Mouse (Mus musculus): Measurements from ENCODE around the gene Osgep. TPM values are rescaled to one million over a fixed set of nuclear protein-coding genes. Genes with fewer than 3 reads are reported as not detected.
"Not testable (repeated sequence)": the region's sequence is repeated elsewhere in the genome, so short reads cannot be mapped to it uniquely, and the experiment has no call there.

The Osgep gene
- polyA plus RNA-seq, 1 experiment from 2014 or later, result 172 TPM

DNA sequence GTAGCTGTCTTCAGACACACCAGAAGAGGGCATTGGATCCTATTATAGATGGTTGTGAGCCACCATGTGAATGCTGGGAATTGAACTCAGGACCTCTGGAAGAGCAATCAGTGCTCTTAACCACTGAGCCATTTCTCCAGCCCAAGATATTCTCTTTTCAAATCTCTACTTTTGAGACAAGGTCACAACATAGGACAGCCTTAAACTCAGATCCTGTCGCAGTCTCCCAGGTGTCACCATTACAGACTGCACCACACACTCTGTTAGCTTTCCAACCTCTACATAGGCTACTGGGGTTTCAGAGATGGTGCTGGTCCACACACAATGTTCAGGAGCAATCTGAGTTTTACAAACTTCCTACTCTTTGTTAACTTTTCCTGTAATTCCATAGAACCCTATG, 1.3 kb downstream of the Osgep start:
- WGBS, result 77% methylated on average over 1 of the region's 1 CpGs
- not testable (repeated sequence) for DNase-seq (ENCODE audit: low spot score); H3K9me3 ChIP-seq (ENCODE audit: control insufficient read depth, low read length); H3K27ac ChIP-seq (ENCODE audit: low read depth, low read length); H3K4me1 ChIP-seq (ENCODE audit: control insufficient read depth, insufficient read depth, low read length); H3K27me3 ChIP-seq (ENCODE audit: control insufficient read depth, insufficient read depth, low read length); ATAC-seq (ENCODE audit: insufficient read depth, low FRiP score, low TSS enrichment)
- Histone ChIP-seq H3K9ac (ENCODE audit: low read length) (peak overlapping the region; percentile 10; the same call in 1 of the 2 replicates), H3K4me3 (ENCODE audit: low read depth, low read length) (peak overlapping the region; percentile 84), H3K36me3 (ENCODE audit: control insufficient read depth, insufficient read depth, low read length) (peaks cover 13% of the 10 kb centered on the region), H3K4me2 (ENCODE audit: low read depth) (peak overlapping the region; percentile 77)

DNA sequence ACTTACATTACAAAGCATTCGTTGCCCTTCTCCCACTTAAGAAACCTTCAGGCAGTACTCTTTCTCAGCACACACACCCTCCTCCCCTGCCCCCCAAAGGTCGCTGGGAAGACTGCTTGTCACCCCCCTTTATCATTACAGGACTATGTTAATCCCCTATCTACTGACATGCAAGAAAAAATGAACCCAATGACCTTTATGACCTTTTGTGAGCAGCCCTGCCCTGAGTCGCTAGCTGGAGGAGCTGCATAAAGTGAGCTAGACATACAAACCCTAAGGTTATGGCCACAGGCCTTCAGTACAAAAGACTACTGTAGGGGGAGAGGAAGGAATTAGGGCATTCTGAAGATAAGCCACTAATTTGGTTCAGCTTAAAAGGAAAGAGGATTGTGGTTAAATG, 13.3 kb downstream of the Osgep start:
- Histone ChIP-seq H3K36me3 (ENCODE audit: control insufficient read depth, insufficient read depth, low read length) (peaks cover 3% of the 10 kb centered on the region), H3K4me2 (ENCODE audit: low read depth) (no peak overlapping the region), H3K4me3 (ENCODE audit: low read depth, low read length) (no peak overlapping the region), H3K9ac (ENCODE audit: low read length) (no peak overlapping the region), H3K27me3 (ENCODE audit: control insufficient read depth, insufficient read depth, low read length) (no peaks in the 10 kb centered on the region), H3K9me3 (ENCODE audit: control insufficient read depth, low read length) (no peaks in the 10 kb centered on the region), H3K4me1 (ENCODE audit: control insufficient read depth, insufficient read depth, low read length) (no peaks in the 10 kb centered on the region), H3K27ac (ENCODE audit: low read depth, low read length) (no peak overlapping the region)
- DNase-seq (ENCODE audit: low spot score), result no peak
- ATAC-seq (ENCODE audit: insufficient read depth, low FRiP score, low TSS enrichment), result no peak
- WGBS, result 64% methylated on average over 3 of the region's 3 CpGs

DNA sequence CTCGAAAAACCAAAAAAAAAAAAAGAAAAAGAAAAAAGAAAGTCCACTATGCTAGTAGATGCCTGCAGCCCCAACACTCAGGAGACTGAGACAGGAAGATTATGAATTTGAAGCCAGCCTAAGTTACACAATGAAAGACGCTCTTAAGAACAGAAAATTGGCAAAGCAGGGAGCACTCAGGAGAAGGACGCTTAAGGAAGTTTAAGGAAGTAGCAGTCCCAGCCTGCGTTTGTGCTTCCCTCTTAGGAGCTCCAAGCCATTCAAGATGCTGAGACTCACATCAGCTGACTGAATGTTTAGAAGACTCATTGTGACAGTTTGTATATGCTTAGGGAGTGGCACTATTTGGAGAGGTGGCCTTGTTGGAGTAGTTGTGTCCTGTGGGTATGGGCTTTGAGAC, 16.6 kb downstream of the Osgep start:
- 74% methylated on average over 4 of the region's 4 CpGs for WGBS
- Histone ChIP-seq H3K4me3 (ENCODE audit: low read depth, low read length) (no peak overlapping the region), H3K9ac (ENCODE audit: low read length) (no peak overlapping the region), H3K36me3 (ENCODE audit: control insufficient read depth, insufficient read depth, low read length) (peaks cover 2% of the 10 kb centered on the region; the same call in 1 of the 2 replicates), H3K4me1 (ENCODE audit: control insufficient read depth, insufficient read depth, low read length) (no peaks in the 10 kb centered on the region), H3K4me2 (ENCODE audit: low read depth) (no peak overlapping the region), H3K27ac (ENCODE audit: low read depth, low read length) (no peak overlapping the region), H3K27me3 (ENCODE audit: control insufficient read depth, insufficient read depth, low read length) (no peaks in the 10 kb centered on the region), H3K9me3 (ENCODE audit: control insufficient read depth, low read length) (no peaks in the 10 kb centered on the region)
- no peak for DNase-seq (ENCODE audit: low spot score)
- no peak for ATAC-seq (ENCODE audit: insufficient read depth, low FRiP score, low TSS enrichment)

DNA sequence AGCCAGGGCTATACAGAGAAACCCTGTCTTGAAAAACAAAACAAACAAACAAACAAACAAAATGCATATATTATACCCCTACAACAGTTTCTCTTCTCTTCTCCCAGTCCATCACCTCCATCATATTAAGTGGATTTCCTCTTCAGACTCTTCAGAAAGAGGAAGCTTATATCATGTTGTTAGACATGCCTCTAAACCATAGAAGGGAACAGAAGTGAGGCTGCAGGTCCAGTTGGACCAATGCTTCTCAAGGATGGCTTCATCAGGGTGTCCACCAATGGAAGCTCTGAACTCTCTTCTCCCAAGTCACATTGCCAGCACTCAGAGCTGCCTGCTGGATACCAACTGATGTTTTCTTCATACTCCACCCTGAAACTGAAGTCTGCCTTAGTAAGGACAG, 19.4 kb downstream of the Osgep start:
- H3K9ac ChIP-seq (ENCODE audit: low read length); H3K9me3 ChIP-seq (ENCODE audit: control insufficient read depth, low read length); ATAC-seq (ENCODE audit: insufficient read depth, low FRiP score, low TSS enrichment); H3K4me1 ChIP-seq (ENCODE audit: control insufficient read depth, insufficient read depth, low read length); H3K36me3 ChIP-seq (ENCODE audit: control insufficient read depth, insufficient read depth, low read length); DNase-seq (ENCODE audit: low spot score); H3K4me3 ChIP-seq (ENCODE audit: low read depth, low read length); H3K4me2 ChIP-seq (ENCODE audit: low read depth); H3K27me3 ChIP-seq (ENCODE audit: control insufficient read depth, insufficient read depth, low read length); H3K27ac ChIP-seq (ENCODE audit: low read depth, low read length): not testable (repeated sequence)

DNA sequence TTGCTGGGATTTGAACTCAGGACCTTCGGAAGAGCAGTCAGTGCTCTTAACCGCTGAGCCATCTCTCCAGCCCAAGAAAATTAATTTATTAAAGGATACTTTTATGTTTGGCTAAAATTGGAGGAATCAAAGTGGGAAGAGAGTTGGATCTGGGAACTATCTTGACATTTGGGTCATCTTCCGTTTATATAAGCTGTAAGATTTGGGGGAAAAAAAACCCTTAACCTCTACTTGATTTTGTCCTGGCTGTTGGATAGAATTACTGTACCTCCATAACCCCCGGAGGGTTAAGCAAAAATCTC, 19.9 kb downstream of the Osgep start:
- DNase-seq (ENCODE audit: low spot score) (no peak), ATAC-seq (ENCODE audit: insufficient read depth, low FRiP score, low TSS enrichment) (no peak)
- no peak overlapping the region for H3K4me2 ChIP-seq (ENCODE audit: low read depth)
- H3K9ac ChIP-seq (ENCODE audit: low read length), result no peak overlapping the region
- H3K27me3 ChIP-seq (ENCODE audit: control insufficient read depth, insufficient read depth, low read length), result no peaks in the 10 kb centered on the region
- H3K4me1 ChIP-seq (ENCODE audit: control insufficient read depth, insufficient read depth, low read length), result no peaks in the 10 kb centered on the region
- no peaks in the 10 kb centered on the region for H3K9me3 ChIP-seq (ENCODE audit: control insufficient read depth, low read length)
- H3K4me3 ChIP-seq (ENCODE audit: low read depth, low read length), result no peak overlapping the region
- H3K36me3 ChIP-seq (ENCODE audit: control insufficient read depth, insufficient read depth, low read length), result no peaks in the 10 kb centered on the region
- WGBS, result 81% methylated on average over 4 of the region's 4 CpGs
- H3K27ac ChIP-seq (ENCODE audit: low read depth, low read length), result no peak overlapping the region

DNA sequence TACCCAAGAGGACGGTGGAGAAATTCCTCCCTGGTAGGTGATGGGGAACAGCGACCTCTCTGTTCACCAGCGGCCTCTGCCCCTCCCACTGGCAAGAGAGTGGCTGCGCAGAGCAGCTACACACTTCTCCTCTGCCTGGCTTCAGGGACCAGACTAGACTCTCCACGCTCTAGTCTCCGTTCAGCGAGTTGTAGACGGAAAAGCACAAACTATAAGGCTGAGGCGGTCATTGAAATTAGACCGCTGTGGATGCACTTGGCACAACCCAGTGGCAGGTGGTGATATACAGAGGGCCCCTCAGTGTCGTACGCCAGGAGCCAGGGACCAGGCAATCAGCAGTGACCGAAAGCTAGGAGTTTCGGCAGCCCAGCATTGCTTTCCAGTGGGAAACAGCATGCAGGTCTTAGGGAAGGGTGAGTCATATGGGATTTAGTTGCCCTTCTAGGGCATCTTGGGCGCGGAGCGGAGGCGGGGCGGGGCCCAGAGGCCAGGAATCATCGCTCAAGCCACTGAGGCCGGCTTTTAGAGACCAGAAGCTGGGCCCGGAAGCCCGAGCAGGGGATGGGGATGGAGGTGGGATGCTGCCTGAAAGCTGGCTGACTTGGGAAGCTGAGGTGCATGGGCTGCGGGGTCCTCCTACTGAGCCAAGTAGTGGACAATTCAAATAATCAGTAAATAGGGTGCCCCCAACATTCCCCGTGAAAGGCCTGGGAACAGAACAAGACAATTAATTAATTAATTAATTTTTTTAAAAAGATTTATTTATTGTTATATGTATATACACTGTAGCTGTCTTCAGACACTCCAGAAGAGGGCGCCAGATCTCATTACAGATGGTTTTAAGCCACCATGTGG, 20.5 kb downstream of the Osgep start:
- Histone ChIP-seq H3K9ac (ENCODE audit: low read length) (peak overlapping the region; percentile 16), H3K36me3 (ENCODE audit: control insufficient read depth, insufficient read depth, low read length) (no peaks in the 10 kb centered on the region), H3K27me3 (ENCODE audit: control insufficient read depth, insufficient read depth, low read length) (no peaks in the 10 kb centered on the region), H3K4me1 (ENCODE audit: control insufficient read depth, insufficient read depth, low read length) (no peaks in the 10 kb centered on the region), H3K4me3 (ENCODE audit: low read depth, low read length) (peak overlapping the region; percentile 32), H3K9me3 (ENCODE audit: control insufficient read depth, low read length) (no peaks in the 10 kb centered on the region), H3K27ac (ENCODE audit: low read depth, low read length) (no peak overlapping the region), H3K4me2 (ENCODE audit: low read depth) (peak overlapping the region; percentile 63)
- peak; percentile 78 for ATAC-seq (ENCODE audit: insufficient read depth, low FRiP score, low TSS enrichment)
- WGBS, result 3% methylated on average over 26 of the region's 26 CpGs
- DNase-seq (ENCODE audit: low spot score), result peak; percentile 71

DNA sequence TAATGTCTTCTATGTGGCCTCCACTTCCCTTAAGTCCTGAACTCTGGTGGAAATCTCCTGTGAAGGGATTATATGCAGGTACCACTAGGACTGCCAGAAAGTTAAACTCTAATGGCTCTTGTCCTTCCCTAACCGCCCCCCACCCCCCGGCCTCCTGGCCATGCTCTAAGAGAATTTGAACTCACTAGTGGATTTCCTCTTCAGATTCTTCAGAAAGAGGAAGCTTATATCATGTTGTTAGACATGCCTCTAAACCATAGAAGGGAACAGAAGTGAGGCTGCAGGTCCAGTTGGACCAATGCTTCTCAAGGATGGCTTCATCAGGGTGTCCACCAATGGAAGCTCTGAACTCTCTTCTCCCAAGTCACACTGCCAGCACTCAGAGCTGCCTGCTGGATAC, 26.7 kb downstream of the Osgep start:
- not testable (repeated sequence) for H3K27me3 ChIP-seq (ENCODE audit: control insufficient read depth, insufficient read depth, low read length); DNase-seq (ENCODE audit: low spot score)

DNA sequence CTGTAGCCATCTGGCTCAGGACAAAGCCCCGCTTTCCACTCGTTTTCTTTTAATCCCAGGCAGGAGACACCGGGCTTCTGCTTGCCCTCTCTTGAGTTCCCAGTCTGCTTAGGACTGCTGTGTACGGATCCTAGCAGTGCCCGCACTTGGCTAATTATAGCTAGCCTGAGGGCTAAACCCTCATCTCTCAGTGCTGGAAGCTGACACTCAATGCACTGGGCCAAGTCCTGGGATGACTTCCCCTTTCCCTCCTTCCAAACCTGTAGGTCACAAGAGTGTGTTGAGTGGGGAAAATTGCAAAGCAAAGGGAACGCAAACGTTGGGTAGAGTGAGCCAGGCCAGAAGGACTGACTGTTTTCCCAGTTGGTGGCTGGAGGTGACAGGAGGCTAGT, 27.3 kb downstream of the Osgep start, which contains the start of gene Klhl33:
Gene Klhl33 (minus strand): TSS at position 134 of the 392 bp plus-strand sequence.
- H3K9ac ChIP-seq (ENCODE audit: low read length), result peak within 1 kb of the TSS; percentile 61
- ATAC-seq (ENCODE audit: insufficient read depth, low FRiP score, low TSS enrichment) (no peak), DNase-seq (ENCODE audit: low spot score) (no peak)
- H3K4me1 ChIP-seq (ENCODE audit: control insufficient read depth, insufficient read depth, low read length), result peaks cover 5% of the 10 kb centered on the region; the same call in 1 of the 2 replicates
- no peak within 1 kb of the TSS for H3K27ac ChIP-seq (ENCODE audit: low read depth, low read length)
- H3K9me3 ChIP-seq (ENCODE audit: control insufficient read depth, low read length), result no peaks in the 10 kb centered on the region
- 48% methylated on average over 7 of the region's 7 CpGs for WGBS
- peak within 1 kb of the TSS; percentile 43 for H3K4me3 ChIP-seq (ENCODE audit: low read depth, low read length)
- no peaks in the 10 kb centered on the region for H3K36me3 ChIP-seq (ENCODE audit: control insufficient read depth, insufficient read depth, low read length)
- 0 out of 2 replicates have a peak, but pooled peaks cover 2% of the 10 kb centered on the region for H3K27me3 ChIP-seq (ENCODE audit: control insufficient read depth, insufficient read depth, low read length)
- H3K4me2 ChIP-seq (ENCODE audit: low read depth), result peak within 1 kb of the TSS; percentile 83

More for the DNA sequence above, 26.7 kb downstream of the Osgep start:
- H3K9ac ChIP-seq (ENCODE audit: low read length); ATAC-seq (ENCODE audit: insufficient read depth, low FRiP score, low TSS enrichment); H3K4me3 ChIP-seq (ENCODE audit: low read depth, low read length); H3K27ac ChIP-seq (ENCODE audit: low read depth, low read length); H3K4me2 ChIP-seq (ENCODE audit: low read depth); H3K36me3 ChIP-seq (ENCODE audit: control insufficient read depth, insufficient read depth, low read length); H3K9me3 ChIP-seq (ENCODE audit: control insufficient read depth, low read length); H3K4me1 ChIP-seq (ENCODE audit: control insufficient read depth, insufficient read depth, low read length): not testable (repeated sequence)
- WGBS, result 94% methylated on average over 2 of the region's 2 CpGs
